Mouse (Mus musculus): ENCODE data around the gene Gm11549. TPM values are rescaled to one million over a fixed set of nuclear protein-coding genes. Genes with fewer than 3 reads are reported as not detected.

Gene Gm11549
- total RNA-seq, 1 experiment, result not detected

DNA sequence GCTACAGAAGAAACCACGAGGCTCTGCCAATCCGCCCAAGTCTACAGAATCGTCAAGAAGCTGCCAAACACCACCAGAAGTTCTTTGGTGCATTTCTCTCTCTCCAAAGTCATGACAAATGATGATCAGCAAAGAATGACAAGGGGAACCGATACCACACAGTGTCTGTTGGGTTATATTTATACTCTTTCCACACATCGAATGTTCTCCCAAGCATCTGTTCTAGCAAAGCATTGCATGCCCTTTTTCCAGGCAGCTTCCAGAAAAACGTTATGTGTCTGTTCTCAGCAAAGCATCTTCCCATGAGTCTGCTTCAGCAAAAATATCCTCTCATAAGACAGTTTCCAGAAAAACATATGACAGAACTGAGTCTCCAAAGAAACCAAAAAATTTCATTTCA lies 34.7 kb downstream of the Gm11549 start:
- no peaks in the 10 kb centered on the region for H3K9me3 ChIP-seq (ENCODE audit: control insufficient read depth, insufficient read depth, low read depth, low read length)
- H3K9ac ChIP-seq (ENCODE audit: insufficient read depth, low read depth, low read length, poor library complexity, severe bottlenecking), result no peak overlapping the region
- TF ChIP-seq ZNF384 (IDR thresholded peaks at IDR 0.05; ENCODE audit: low read depth, low read length), result no peak
- no peak for TF ChIP-seq MAFK (IDR thresholded peaks at IDR 0.05; ENCODE audit: insufficient read depth, low read depth, low read length)
- no peak for TF ChIP-seq ZC3H11A (IDR thresholded peaks at IDR 0.05; ENCODE audit: borderline replicate concordance, low read depth, low read length)
- no peak for TF ChIP-seq HCFC1 (IDR thresholded peaks at IDR 0.05; ENCODE audit: borderline replicate concordance, insufficient read depth, low read length)
- no peak for TF ChIP-seq CHD2 (IDR thresholded peaks at IDR 0.05; ENCODE audit: low read depth, low read length)
- 0 out of 4 replicates have a peak, but pooled peaks cover 0 to under 1% of the 10 kb centered on the region in 2 experiments for H3K4me1 ChIP-seq (ENCODE audit: control insufficient read depth in 2 of 2, insufficient read depth in 2 of 2, low read length in 2 of 2, poor library complexity in 1 of 2)
- in situ Hi-C loops (cut with MboI; ENCODE audit: low sequenced_read_pairs in 2 of 2, unreplicated experiment in 2 of 2), result no loop called here
- no peaks in the 10 kb centered on the region for H3K36me3 ChIP-seq (ENCODE audit: control insufficient read depth, insufficient read depth, low read length, poor library complexity, severe bottlenecking)
- H3K27ac ChIP-seq (ENCODE audit: insufficient read depth, low read depth, low read length, poor library complexity, severe bottlenecking), result no peak overlapping the region
- no peak for DNase-seq (ENCODE audit: low read depth, low spot score)
- no peak overlapping the region for H3K4me3 ChIP-seq (ENCODE audit: insufficient read depth in 1 of 2, low read depth in 1 of 2, low read length in 2 of 2, poor library complexity in 1 of 2, severe bottlenecking in 1 of 2)

DNA sequence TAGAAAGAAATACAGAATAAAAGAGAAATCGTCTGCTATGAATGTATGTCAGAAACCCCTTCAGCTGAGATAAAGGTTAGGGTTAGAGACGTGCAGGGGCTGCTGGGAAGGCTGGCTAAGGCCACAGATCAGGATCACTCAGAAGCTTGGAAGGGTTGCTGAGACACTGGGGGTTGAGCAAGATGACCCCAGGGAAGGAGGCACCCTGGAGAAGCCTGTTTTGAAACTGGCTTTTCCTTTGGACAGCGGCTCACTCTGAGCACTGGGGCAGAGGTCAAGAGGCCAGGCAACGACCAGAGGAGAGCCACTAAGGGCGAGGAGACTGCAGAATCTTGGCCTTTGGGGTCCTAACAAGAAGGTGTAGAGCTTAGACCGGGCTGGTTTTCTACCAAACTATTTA lies 35.4 kb downstream of the Gm11549 start:
- in situ Hi-C loops (cut with MboI; ENCODE audit: low sequenced_read_pairs in 2 of 2, unreplicated experiment in 2 of 2), result no loop called here

DNA sequence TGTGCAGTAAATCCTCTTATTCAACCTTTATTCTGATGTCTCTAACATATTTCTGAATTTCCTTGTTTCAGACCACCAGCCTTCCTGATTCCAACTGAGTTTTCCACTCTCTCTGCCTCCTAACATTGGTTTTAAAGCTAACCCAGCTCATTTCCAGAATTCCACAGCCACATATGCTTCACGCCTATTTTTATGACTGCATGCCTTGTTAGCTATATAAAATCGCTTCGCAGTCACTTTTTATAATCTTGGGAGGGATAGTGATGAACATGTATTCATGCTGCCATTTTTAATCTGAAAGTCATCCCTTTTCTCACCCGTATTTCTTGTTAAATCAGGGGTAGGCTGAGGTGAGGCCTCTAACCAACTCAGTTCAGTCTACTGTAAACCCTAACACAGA lies 37.3 kb downstream of the Gm11549 start:
- Histone ChIP-seq H3K36me3 (ENCODE audit: control insufficient read depth, insufficient read depth, low read length, poor library complexity, severe bottlenecking) (no peaks in the 10 kb centered on the region), H3K4me3 (ENCODE audit: insufficient read depth in 1 of 2, low read depth in 1 of 2, low read length in 2 of 2, poor library complexity in 1 of 2, severe bottlenecking in 1 of 2) (no peak overlapping the region), H3K9me3 (ENCODE audit: control insufficient read depth, insufficient read depth, low read depth, low read length) (no peaks in the 10 kb centered on the region), H3K9ac (ENCODE audit: insufficient read depth, low read depth, low read length, poor library complexity, severe bottlenecking) (no peak overlapping the region), H3K27ac (ENCODE audit: insufficient read depth, low read depth, low read length, poor library complexity, severe bottlenecking) (no peak overlapping the region), H3K4me1 (ENCODE audit: control insufficient read depth in 2 of 2, insufficient read depth in 2 of 2, low read length in 2 of 2, poor library complexity in 1 of 2) (0 out of 4 replicates have a peak, but pooled peaks cover 0 to 2% of the 10 kb centered on the region in 2 experiments)
- no peak for DNase-seq (ENCODE audit: low read depth, low spot score)
- in situ Hi-C loops (cut with MboI; ENCODE audit: low sequenced_read_pairs in 2 of 2, unreplicated experiment in 2 of 2), result no loop called here
- TF ChIP-seq CHD2 (IDR thresholded peaks at IDR 0.05; ENCODE audit: low read depth, low read length) (no peak), HCFC1 (IDR thresholded peaks at IDR 0.05; ENCODE audit: borderline replicate concordance, insufficient read depth, low read length) (no peak), MAFK (IDR thresholded peaks at IDR 0.05; ENCODE audit: insufficient read depth, low read depth, low read length) (no peak), ZC3H11A (IDR thresholded peaks at IDR 0.05; ENCODE audit: borderline replicate concordance, low read depth, low read length) (no peak), ZNF384 (IDR thresholded peaks at IDR 0.05; ENCODE audit: low read depth, low read length) (no peak)

More for the DNA sequence above, 35.4 kb downstream of the Gm11549 start:
- no peak for DNase-seq (ENCODE audit: low read depth, low spot score)
- no peaks in the 10 kb centered on the region for H3K36me3 ChIP-seq (ENCODE audit: control insufficient read depth, insufficient read depth, low read length, poor library complexity, severe bottlenecking)
- H3K9ac ChIP-seq (ENCODE audit: insufficient read depth, low read depth, low read length, poor library complexity, severe bottlenecking), result no peak overlapping the region
- TF ChIP-seq ZNF384 (IDR thresholded peaks at IDR 0.05; ENCODE audit: low read depth, low read length) (no peak), ZC3H11A (IDR thresholded peaks at IDR 0.05; ENCODE audit: borderline replicate concordance, low read depth, low read length) (no peak), HCFC1 (IDR thresholded peaks at IDR 0.05; ENCODE audit: borderline replicate concordance, insufficient read depth, low read length) (no peak), CHD2 (IDR thresholded peaks at IDR 0.05; ENCODE audit: low read depth, low read length) (no peak), MAFK (IDR thresholded peaks at IDR 0.05; ENCODE audit: insufficient read depth, low read depth, low read length) (no peak)
- 0 out of 4 replicates have a peak, but pooled peaks cover 0 to 2% of the 10 kb centered on the region in 2 experiments for H3K4me1 ChIP-seq (ENCODE audit: control insufficient read depth in 2 of 2, insufficient read depth in 2 of 2, low read length in 2 of 2, poor library complexity in 1 of 2)
- no peak overlapping the region for H3K27ac ChIP-seq (ENCODE audit: insufficient read depth, low read depth, low read length, poor library complexity, severe bottlenecking)
- H3K9me3 ChIP-seq (ENCODE audit: control insufficient read depth, insufficient read depth, low read depth, low read length), result no peaks in the 10 kb centered on the region
- no peak overlapping the region for H3K4me3 ChIP-seq (ENCODE audit: insufficient read depth in 1 of 2, low read depth in 1 of 2, low read length in 2 of 2, poor library complexity in 1 of 2, severe bottlenecking in 1 of 2)

DNA sequence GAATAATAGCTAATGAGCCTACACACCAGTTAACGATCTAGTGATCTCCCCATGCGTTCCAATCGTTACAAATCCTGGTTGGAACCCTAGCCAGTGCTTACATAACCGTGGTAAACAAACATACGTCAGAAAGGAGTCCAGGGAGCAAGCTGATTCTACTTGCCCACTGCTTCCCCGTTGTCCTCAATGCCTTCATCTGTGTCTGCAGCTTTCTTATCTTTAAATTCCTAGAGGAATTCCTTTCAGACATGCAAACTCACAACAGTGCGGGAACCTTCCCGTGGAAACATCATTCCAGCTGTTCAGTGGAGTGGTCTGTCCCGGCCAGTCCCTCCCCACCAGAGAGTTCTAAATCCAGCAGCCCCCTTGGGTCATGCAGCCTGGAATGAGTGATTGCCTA lies 38.7 kb downstream of the Gm11549 start:
- Histone ChIP-seq H3K4me1 (ENCODE audit: control insufficient read depth in 2 of 2, insufficient read depth in 2 of 2, low read length in 2 of 2, poor library complexity in 1 of 2) (0 out of 4 replicates have a peak, but pooled peaks cover 0 to 2% of the 10 kb centered on the region in 2 experiments), H3K27ac (ENCODE audit: insufficient read depth, low read depth, low read length, poor library complexity, severe bottlenecking) (no peak overlapping the region), H3K36me3 (ENCODE audit: control insufficient read depth, insufficient read depth, low read length, poor library complexity, severe bottlenecking) (no peaks in the 10 kb centered on the region), H3K4me3 (ENCODE audit: insufficient read depth in 1 of 2, low read depth in 1 of 2, low read length in 2 of 2, poor library complexity in 1 of 2, severe bottlenecking in 1 of 2) (no peak overlapping the region), H3K9ac (ENCODE audit: insufficient read depth, low read depth, low read length, poor library complexity, severe bottlenecking) (no peak overlapping the region), H3K9me3 (ENCODE audit: control insufficient read depth, insufficient read depth, low read depth, low read length) (no peaks in the 10 kb centered on the region)
- DNase-seq (ENCODE audit: low read depth, low spot score), result no peak
- in situ Hi-C loops (cut with MboI; ENCODE audit: low sequenced_read_pairs in 2 of 2, unreplicated experiment in 2 of 2), result no loop called here
- no peak for TF ChIP-seq HCFC1 (IDR thresholded peaks at IDR 0.05; ENCODE audit: borderline replicate concordance, insufficient read depth, low read length)
- no peak for TF ChIP-seq CHD2 (IDR thresholded peaks at IDR 0.05; ENCODE audit: low read depth, low read length)
- TF ChIP-seq ZNF384 (IDR thresholded peaks at IDR 0.05; ENCODE audit: low read depth, low read length), result no peak
- no peak for TF ChIP-seq MAFK (IDR thresholded peaks at IDR 0.05; ENCODE audit: insufficient read depth, low read depth, low read length)
- TF ChIP-seq ZC3H11A (IDR thresholded peaks at IDR 0.05; ENCODE audit: borderline replicate concordance, low read depth, low read length), result no peak
